Mouse (Mus musculus) midbrain, embryonic 14.5 days (tissue): ENCODE measurements around the gene Spock1. TPM values are rescaled to one million over a fixed set of nuclear protein-coding genes. Genes with fewer than 3 reads are reported as not detected.

Experiments
- ATAC-seq: fragments of 200-750 bp; cut with Nextera tagmentation; 2 replicates; pipeline ENCODE4 v1.8.0; 2017; ENCODE audit warnings: moderate number of reproducible peaks, moderate library complexity; ENCODE audit not compliant: low FRiP score, low TSS enrichment
- DNase-seq: peaks from one replicate; pipeline ENCODE4 v3.0.0-alpha.2; 2015
- H3K27ac ChIP-seq: fragments of 300-500 bp; sonication (generic); replicated peaks from 2 replicates; pipeline ENCODE4 v1.5.1; 2014; ENCODE audit warnings: mild to moderate bottlenecking, low read depth, low read length, moderate library complexity
- H3K27me3 ChIP-seq: fragments of 300-500 bp; sonication (generic); 2 replicates; pipeline ENCODE4 v1.6.1; 2014; ENCODE audit warnings: low read length, control low read depth, mixed read lengths; ENCODE audit not compliant: control insufficient read depth, insufficient read depth
- H3K36me3 ChIP-seq: fragments of 300-500 bp; sonication (generic); 2 replicates; pipeline ENCODE4 v1.6.1; 2014; ENCODE audit warnings: low read length, control low read depth; ENCODE audit not compliant: control insufficient read depth, insufficient read depth
- H3K4me1 ChIP-seq: fragments of 300-500 bp; sonication (generic); 2 replicates; pipeline ENCODE4 v1.6.1; 2014; ENCODE audit warnings: mild to moderate bottlenecking, antibody characterized with exemption, low read length, control low read depth; ENCODE audit not compliant: control insufficient read depth, insufficient read depth
- H3K4me2 ChIP-seq: fragments of 300-500 bp; sonication (generic); 2 replicates; pipeline ENCODE4 v1.6.1; 2014; ENCODE audit warnings: mild to moderate bottlenecking, low read length, moderate library complexity
- H3K4me3 ChIP-seq: fragments of 300-500 bp; sonication (generic); replicated peaks from 2 replicates; pipeline ENCODE4 v1.5.1; 2014; ENCODE audit warnings: low read depth, low read length
- H3K9ac ChIP-seq: fragments of 300-500 bp; sonication (generic); replicated peaks from 2 replicates; pipeline ENCODE4 v1.6.1; 2014; ENCODE audit warnings: mild to moderate bottlenecking, low read length, moderate library complexity
- H3K9me3 ChIP-seq: fragments of 300-500 bp; sonication (generic); 2 replicates; pipeline ENCODE4 v1.6.1; 2016; ENCODE audit warnings: low read length, control low read depth, mixed read lengths; ENCODE audit not compliant: control insufficient read depth
- WGBS: fragments of 180-500 bp; shearing (Covaris S2); extraction: QIAGEN DNeasy Blood & Tissue Kit; methylation state at CpG from one replicate; pipeline ENCODE4 v1.1.7; 2014; 5-methylcytosine and 5-hydroxymethylcytosine counted together
- polyA plus RNA-seq: library from polyadenylated mRNA; unstranded; fragments of >200 nt; fragmentation: Nextera tagmentation; extraction: Ambion mirVana; gene quantifications from 2 replicates; pipeline ENCODE4 v1.2.1, GENCODE M21; 2014

Gene Spock1
- polyA plus RNA-seq, 1 experiment from 2014 or later, result 73.1 TPM

- Histone ChIP-seq H3K4me2 (no peak overlapping the region), H3K9me3 (no peaks in the 10 kb centered on the region), H3K4me1 (peaks cover 14% of the 10 kb centered on the region; the same call in 1 of the 2 replicates), H3K36me3 (no peaks in the 10 kb centered on the region), H3K9ac (no peak overlapping the region), H3K4me3 (no peak overlapping the region), H3K27me3 (no peaks in the 10 kb centered on the region), H3K27ac (no peak overlapping the region)
- no peak for ATAC-seq
- DNase-seq, result no peak
- WGBS, result 85% methylated on average over 11 of the region's 11 CpGs
These were observed 29.3 kb downstream of the Spock1 start for GRCm38 (mm10) chr13:57878797-57879196.

GRCm38 (mm10) chr13:57877782-57878181, 30.4 kb downstream of the Spock1 start:
- H3K4me2 ChIP-seq, result no peak overlapping the region
- 77% methylated on average over 10 of the region's 10 CpGs for WGBS
- ATAC-seq (no peak), DNase-seq (no peak)
- peaks cover 14% of the 10 kb centered on the region; the same call in 1 of the 2 replicates for H3K4me1 ChIP-seq
- no peak overlapping the region for H3K27ac ChIP-seq
- no peaks in the 10 kb centered on the region for H3K36me3 ChIP-seq
- no peaks in the 10 kb centered on the region for H3K9me3 ChIP-seq
- no peaks in the 10 kb centered on the region for H3K27me3 ChIP-seq
- H3K9ac ChIP-seq, result no peak overlapping the region
- H3K4me3 ChIP-seq, result no peak overlapping the region

- 71% methylated on average over 5 of the region's 5 CpGs for WGBS
- H3K36me3 ChIP-seq, result no peaks in the 10 kb centered on the region
- H3K9me3 ChIP-seq, result no peaks in the 10 kb centered on the region
- peaks cover 10% of the 10 kb centered on the region; the same call in 1 of the 2 replicates for H3K4me1 ChIP-seq
- no peak overlapping the region for H3K9ac ChIP-seq
- no peaks in the 10 kb centered on the region for H3K27me3 ChIP-seq
- DNase-seq, result no peak
- no peak for ATAC-seq
- no peak overlapping the region for H3K27ac ChIP-seq
- H3K4me3 ChIP-seq, result no peak overlapping the region
- no peak overlapping the region for H3K4me2 ChIP-seq
These were observed 31.2 kb downstream of the Spock1 start for GRCm38 (mm10) chr13:57876966-57877365.

- WGBS, result 81% methylated on average over 4 of the region's 4 CpGs
- no peaks in the 10 kb centered on the region for H3K36me3 ChIP-seq
- no peaks in the 10 kb centered on the region for H3K4me1 ChIP-seq
- no peak overlapping the region for H3K27ac ChIP-seq
- H3K9me3 ChIP-seq, result no peaks in the 10 kb centered on the region
- H3K4me2 ChIP-seq, result no peak overlapping the region
- ATAC-seq, result no peak
- no peak overlapping the region for H3K4me3 ChIP-seq
- H3K9ac ChIP-seq, result no peak overlapping the region
- no peaks in the 10 kb centered on the region for H3K27me3 ChIP-seq
- DNase-seq, result no peak
These were observed 38.1 kb downstream of the Spock1 start for GRCm38 (mm10) chr13:57870058-57870457.

- 68% methylated on average over 7 of the region's 7 CpGs for WGBS
These were observed 40.5 kb downstream of the Spock1 start for GRCm38 (mm10) chr13:57867586-57867985.

GRCm38 (mm10) chr13:57865029-57865428, 43.1 kb downstream of the Spock1 start:
- no peak overlapping the region for H3K27ac ChIP-seq

More at GRCm38 (mm10) chr13:57867586-57867985, 40.5 kb downstream of the Spock1 start:
- H3K9ac ChIP-seq, result no peak overlapping the region
- no peaks in the 10 kb centered on the region for H3K27me3 ChIP-seq
- DNase-seq, result no peak
- H3K4me3 ChIP-seq, result no peak overlapping the region
- H3K36me3 ChIP-seq, result no peaks in the 10 kb centered on the region
- H3K27ac ChIP-seq, result no peak overlapping the region
- ATAC-seq, result no peak
- H3K4me1 ChIP-seq, result no peaks in the 10 kb centered on the region
- H3K9me3 ChIP-seq, result no peaks in the 10 kb centered on the region
- no peak overlapping the region for H3K4me2 ChIP-seq

GRCm38 (mm10) chr13:57858491-57858890, 49.6 kb downstream of the Spock1 start:
- H3K27ac ChIP-seq, result no peak overlapping the region
- no peaks in the 10 kb centered on the region for H3K27me3 ChIP-seq
- H3K36me3 ChIP-seq, result no peaks in the 10 kb centered on the region
- WGBS, result 17% methylated on average over 9 of the region's 9 CpGs
- H3K9me3 ChIP-seq, result no peaks in the 10 kb centered on the region
- H3K4me3 ChIP-seq, result no peak overlapping the region
- no peak overlapping the region for H3K4me2 ChIP-seq
- H3K4me1 ChIP-seq, result peaks cover 11% of the 10 kb centered on the region
- DNase-seq (no peak), ATAC-seq (no peak)
- no peak overlapping the region for H3K9ac ChIP-seq

More at GRCm38 (mm10) chr13:57865029-57865428, 43.1 kb downstream of the Spock1 start:
- DNase-seq (no peak), ATAC-seq (no peak)
- H3K27me3 ChIP-seq, result no peaks in the 10 kb centered on the region
- no peaks in the 10 kb centered on the region for H3K9me3 ChIP-seq
- no peaks in the 10 kb centered on the region for H3K36me3 ChIP-seq
- no peak overlapping the region for H3K9ac ChIP-seq
- no peak overlapping the region for H3K4me2 ChIP-seq
- no peaks in the 10 kb centered on the region for H3K4me1 ChIP-seq
- 85% methylated on average over 4 of the region's 4 CpGs for WGBS
- H3K4me3 ChIP-seq, result no peak overlapping the region

- ATAC-seq, result no peak
- DNase-seq, result no peak
- 92% methylated on average over 3 of the region's 3 CpGs for WGBS
These were observed 51.1 kb downstream of the Spock1 start for GRCm38 (mm10) chr13:57857016-57857415.

GRCm38 (mm10) chr13:57856311-57856853, 51.8 kb downstream of the Spock1 start:
- ATAC-seq (no peak), DNase-seq (no peak)
- no peak overlapping the region for H3K27ac ChIP-seq
- no peak overlapping the region for H3K4me3 ChIP-seq
- H3K4me1 ChIP-seq, result peaks cover 11% of the 10 kb centered on the region
- no peaks in the 10 kb centered on the region for H3K36me3 ChIP-seq
- 74% methylated on average over 10 of the region's 10 CpGs for WGBS
- no peak overlapping the region for H3K9ac ChIP-seq
- no peak overlapping the region for H3K4me2 ChIP-seq
- H3K9me3 ChIP-seq, result no peaks in the 10 kb centered on the region
- no peaks in the 10 kb centered on the region for H3K27me3 ChIP-seq

More at GRCm38 (mm10) chr13:57857016-57857415, 51.1 kb downstream of the Spock1 start:
- Histone ChIP-seq H3K36me3 (no peaks in the 10 kb centered on the region), H3K27ac (no peak overlapping the region), H3K4me3 (no peak overlapping the region), H3K4me1 (peaks cover 11% of the 10 kb centered on the region), H3K27me3 (no peaks in the 10 kb centered on the region), H3K9ac (no peak overlapping the region), H3K4me2 (no peak overlapping the region), H3K9me3 (no peaks in the 10 kb centered on the region)
